Mouse (Mus musculus) lung, postnatal 25 days (tissue): ENCODE results near the gene Grcc10.
A peak's percentile ranks its signal among the peaks of the same experiment; 100 is the strongest.

Source experiments
- DNase-seq: peaks from one replicate; pipeline ENCODE4 v3.0.0; 2022; ENCODE audit warnings: low spot score

Grcc10 gene

DNA sequence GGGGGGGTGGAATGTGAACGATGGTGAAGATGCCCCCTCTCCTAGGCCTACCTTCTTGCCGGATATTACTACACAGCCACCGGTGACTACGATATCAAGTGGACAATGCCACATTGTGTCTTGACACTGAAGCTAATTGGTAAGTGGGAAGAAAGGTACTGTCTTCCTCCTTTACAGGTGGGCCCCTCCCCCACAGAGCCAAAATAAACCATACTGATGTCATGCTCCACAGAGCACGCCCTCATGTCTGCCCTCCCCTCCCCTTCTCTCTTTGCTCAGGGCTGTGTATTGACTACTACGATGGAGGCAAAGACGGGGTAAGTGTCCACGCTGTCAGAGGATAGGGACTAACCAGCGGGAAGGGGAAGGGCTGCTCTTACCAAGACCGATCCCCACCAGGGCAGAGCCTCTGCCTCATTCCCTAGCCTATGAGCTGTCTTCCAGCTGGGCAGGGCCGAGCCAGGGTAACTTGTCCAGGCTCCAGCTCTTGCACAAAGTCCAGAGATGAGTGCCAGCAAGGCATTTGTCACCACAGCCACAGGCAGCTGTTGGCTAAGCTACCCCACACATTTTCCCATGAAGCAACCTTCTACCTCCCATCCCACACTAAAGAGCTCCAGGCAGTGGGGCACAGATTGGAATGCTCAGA, 41.1 kb downstream of the Grcc10 start:
- peak; percentile 67 for DNase-seq

GRCm38 (mm10) chr6:124699366-124699765, 41.8 kb downstream of the Grcc10 start:
- no peak for DNase-seq

- no peak for DNase-seq
These were observed 42.4 kb downstream of the Grcc10 start for GRCm38 (mm10) chr6:124698751-124699150.

GRCm38 (mm10) chr6:124696441-124697150, 44.6 kb downstream of the Grcc10 start:
- DNase-seq = no peak

GRCm38 (mm10) chr6:124694166-124694955, 46.8 kb downstream of the Grcc10 start:
- peak; percentile 91 for DNase-seq

GRCm38 (mm10) chr6:124693243-124693981, 47.8 kb downstream of the Grcc10 start:
- DNase-seq = no peak

DNA sequence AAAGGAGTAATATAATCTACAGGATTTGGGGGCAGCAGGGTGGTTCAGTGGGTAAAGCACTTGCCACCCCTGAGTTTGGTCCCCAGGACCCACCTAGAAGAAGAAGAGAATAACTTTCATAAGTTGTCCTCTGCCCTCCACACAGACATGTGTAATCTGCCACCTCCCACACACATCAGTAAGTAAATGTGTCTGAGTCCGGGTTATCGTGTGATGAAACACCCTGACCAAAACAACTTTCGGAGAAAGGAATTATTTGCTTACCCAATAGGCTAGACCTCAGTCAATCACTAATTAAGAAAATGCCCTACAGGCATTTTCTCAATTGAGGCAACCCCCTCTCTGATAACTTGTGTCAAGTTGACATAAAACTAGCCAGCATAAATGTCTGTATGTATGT, 50.7 kb downstream of the Grcc10 start:
- no peak for DNase-seq
